Mouse (Mus musculus): Measurements from ENCODE around the gene Agap1. TPM values are rescaled to one million over a fixed set of nuclear protein-coding genes. Genes with fewer than 3 reads are reported as not detected.

Gene Agap1
- polyA plus RNA-seq, 1 experiment: 31.6 TPM

- no peak for TF ChIP-seq POLR2A (IDR thresholded peaks at IDR 0.05; ENCODE audit: low read depth, low read length)
- no peak for TF ChIP-seq CTCF (conservative IDR thresholded peaks at IDR 0.05; ENCODE audit: insufficient read depth, insufficient read length, low read depth, low read length)
- H3K36me3 ChIP-seq (ENCODE audit: control insufficient read depth, insufficient read depth, low read length): no peaks in the 10 kb centered on the region
- DNase-seq: no peak
- H3K4me3 ChIP-seq (ENCODE audit: insufficient read depth, low read depth, low read length): no peak overlapping the region
- H3K27ac ChIP-seq (ENCODE audit: insufficient read depth, low read depth, low read length): no peak overlapping the region
- H3K4me1 ChIP-seq (ENCODE audit: control insufficient read depth, insufficient read depth, low read length): peaks cover 29% of the 10 kb centered on the region
- H3K27me3 ChIP-seq (replicated peaks; ENCODE audit: control insufficient read depth, insufficient read depth, low read length): no peaks in the 10 kb centered on the region
- 38% methylated on average over 9 of the region's 9 CpGs for WGBS
Observed at GRCm38 (mm10) chr1:89566578-89567488, 112.2 kb downstream of the Agap1 start.

GRCm38 (mm10) chr1:89568546-89569405, 114.2 kb downstream of the Agap1 start:
- Histone ChIP-seq H3K27me3 (replicated peaks; ENCODE audit: control insufficient read depth, insufficient read depth, low read length) (no peaks in the 10 kb centered on the region), H3K4me1 (ENCODE audit: control insufficient read depth, insufficient read depth, low read length) (peaks cover 17% of the 10 kb centered on the region), H3K36me3 (ENCODE audit: control insufficient read depth, insufficient read depth, low read length) (no peaks in the 10 kb centered on the region), H3K4me3 (ENCODE audit: insufficient read depth, low read depth, low read length) (no peak overlapping the region), H3K27ac (ENCODE audit: insufficient read depth, low read depth, low read length) (no peak overlapping the region)
- TF ChIP-seq POLR2A (IDR thresholded peaks at IDR 0.05; ENCODE audit: low read depth, low read length) (no peak), CTCF (conservative IDR thresholded peaks at IDR 0.05; ENCODE audit: insufficient read depth, insufficient read length, low read depth, low read length) (no peak)
- WGBS: 38% methylated on average over 6 of the region's 6 CpGs
- DNase-seq: no peak

- H3K27ac ChIP-seq (ENCODE audit: insufficient read depth, low read depth, low read length): no peak overlapping the region
- WGBS: 83% methylated on average over 4 of the region's 4 CpGs
- H3K4me3 ChIP-seq (ENCODE audit: insufficient read depth, low read depth, low read length): no peak overlapping the region
- peaks cover 29% of the 10 kb centered on the region for H3K4me1 ChIP-seq (ENCODE audit: control insufficient read depth, insufficient read depth, low read length)
- no peaks in the 10 kb centered on the region for H3K27me3 ChIP-seq (replicated peaks; ENCODE audit: control insufficient read depth, insufficient read depth, low read length)
- TF ChIP-seq POLR2A (IDR thresholded peaks at IDR 0.05; ENCODE audit: low read depth, low read length) (no peak), CTCF (conservative IDR thresholded peaks at IDR 0.05; ENCODE audit: insufficient read depth, insufficient read length, low read depth, low read length) (no peak)
- no peaks in the 10 kb centered on the region for H3K36me3 ChIP-seq (ENCODE audit: control insufficient read depth, insufficient read depth, low read length)
- peak; percentile 66 for DNase-seq
Observed at GRCm38 (mm10) chr1:89570522-89571299, 116.1 kb downstream of the Agap1 start.

DNA sequence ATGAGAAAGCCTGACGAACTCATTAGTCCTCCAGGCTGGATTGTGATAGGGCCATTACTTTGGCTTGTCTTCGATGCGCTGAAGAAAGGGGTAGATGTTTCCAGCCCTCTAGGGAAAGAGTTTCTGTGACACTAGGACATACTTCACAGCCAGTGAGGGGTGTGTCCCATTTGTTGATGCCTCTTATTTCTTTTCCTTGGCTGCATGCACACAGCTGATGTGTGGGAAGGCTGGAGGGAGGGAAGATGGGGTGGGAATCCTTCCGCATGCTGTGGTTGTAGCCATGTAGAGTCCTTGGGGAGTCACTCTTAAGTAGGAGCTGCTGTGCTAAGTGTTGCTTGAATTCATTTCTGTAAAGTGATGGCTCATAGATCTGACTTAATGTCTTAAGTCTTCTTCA, 118.9 kb downstream of the Agap1 start:
- 90% methylated on average over 4 of the region's 4 CpGs for WGBS
- no peak overlapping the region for H3K4me3 ChIP-seq (ENCODE audit: insufficient read depth, low read depth, low read length)
- DNase-seq: no peak
- peaks cover 32% of the 10 kb centered on the region for H3K4me1 ChIP-seq (ENCODE audit: control insufficient read depth, insufficient read depth, low read length)
- no peaks in the 10 kb centered on the region for H3K27me3 ChIP-seq (replicated peaks; ENCODE audit: control insufficient read depth, insufficient read depth, low read length)
- no peak overlapping the region for H3K27ac ChIP-seq (ENCODE audit: insufficient read depth, low read depth, low read length)
- H3K36me3 ChIP-seq (ENCODE audit: control insufficient read depth, insufficient read depth, low read length): no peaks in the 10 kb centered on the region
- TF ChIP-seq POLR2A (IDR thresholded peaks at IDR 0.05; ENCODE audit: low read depth, low read length) (no peak), CTCF (conservative IDR thresholded peaks at IDR 0.05; ENCODE audit: insufficient read depth, insufficient read length, low read depth, low read length) (no peak)

GRCm38 (mm10) chr1:89574941-89575890, 120.6 kb downstream of the Agap1 start:
- DNase-seq: peak; percentile 45
- WGBS: 20% methylated on average over 7 of the region's 7 CpGs
- Histone ChIP-seq H3K36me3 (ENCODE audit: control insufficient read depth, insufficient read depth, low read length) (no peaks in the 10 kb centered on the region), H3K27ac (ENCODE audit: insufficient read depth, low read depth, low read length) (no peak overlapping the region; the same call in 1 of the 2 replicates), H3K4me3 (ENCODE audit: insufficient read depth, low read depth, low read length) (no peak overlapping the region), H3K4me1 (ENCODE audit: control insufficient read depth, insufficient read depth, low read length) (peaks cover 25% of the 10 kb centered on the region), H3K27me3 (replicated peaks; ENCODE audit: control insufficient read depth, insufficient read depth, low read length) (no peaks in the 10 kb centered on the region)
- TF ChIP-seq POLR2A (IDR thresholded peaks at IDR 0.05; ENCODE audit: low read depth, low read length) (no peak), CTCF (conservative IDR thresholded peaks at IDR 0.05; ENCODE audit: insufficient read depth, insufficient read length, low read depth, low read length) (no peak)

Measured in kidney, adult 2 months (tissue).